ENCODE assay signal across 8 mouse cellular contexts in the genomic region with DNA sequence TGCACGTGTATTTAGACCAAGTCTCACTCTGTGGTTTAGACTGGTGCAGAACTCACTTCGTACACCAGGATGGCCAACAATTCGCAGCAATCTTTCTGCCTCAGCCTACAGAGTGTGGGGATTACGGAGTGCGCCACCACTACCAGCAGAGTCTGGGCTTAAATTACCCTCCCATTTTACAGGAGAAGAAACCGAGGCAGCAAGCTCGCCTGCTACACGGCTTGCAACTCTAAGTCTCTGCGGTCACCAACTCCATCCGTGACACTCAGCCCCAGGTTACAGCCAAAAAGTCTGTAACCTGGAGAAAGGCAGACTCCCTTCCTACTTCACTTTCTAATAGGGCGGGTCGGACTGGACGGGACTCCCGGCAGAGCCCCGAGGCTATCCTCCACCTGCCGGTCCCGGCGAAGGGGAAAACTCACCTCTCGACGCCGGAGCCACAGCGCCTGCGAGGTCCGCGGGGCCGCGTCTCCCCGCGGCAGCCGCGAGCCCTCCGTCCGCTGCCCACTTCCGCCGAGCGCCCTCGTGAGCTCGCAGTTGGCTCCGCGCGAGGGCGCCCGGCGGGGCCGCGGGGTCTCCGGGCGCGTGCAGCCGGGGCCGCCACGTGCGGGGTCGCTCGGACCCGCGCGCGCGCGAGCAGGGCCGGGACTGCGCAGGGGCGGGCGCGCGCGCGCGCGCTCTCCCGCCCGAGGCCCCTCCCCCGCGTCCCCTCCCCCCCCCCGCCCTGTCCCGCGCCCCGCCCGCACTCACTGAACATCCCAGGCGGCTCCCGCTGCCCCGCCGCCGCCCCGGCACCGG. TPM values are rescaled to one million over a fixed set of nuclear protein-coding genes. Genes with fewer than 3 reads are reported as not detected.
DNase-seq lines count a peak whose midpoint lies in the region; ATAC-seq and TF ChIP-seq lines count a peak whose summit lies in the region.

No protein-coding gene starts in this region.

- peak; percentile 61 for ATAC-seq in granulocyte monocyte progenitor cell, adult 5-6 weeks (replicated peaks; ENCODE audit: poor library complexity, severe bottlenecking)
- peak; percentile 91 for ATAC-seq in lung, embryonic 14.5 days (ENCODE audit: insufficient read depth)
- peak; percentile 94 for ATAC-seq in neural tube, embryonic 15.5 days (ENCODE audit: low FRiP score)

- TF ChIP-seq CTCF in lung, embryonic 14.5 days (IDR thresholded peaks at IDR 0.05; ENCODE audit: low read depth), result peak; percentile 28; the same call in 1 of the 2 replicates

- H3K36me3 ChIP-seq in lung, embryonic 14.5 days (ENCODE audit: insufficient read depth), result peaks cover 16% of the 10 kb centered on the region
- H3K36me3 ChIP-seq in neural tube, embryonic 15.5 days, result peaks cover 15% of the 10 kb centered on the region

- 1% methylated on average over 57 of the region's 87 CpGs for WGBS in lung, embryonic 14.5 days
- under 1% methylated on average over 54 of the region's 87 CpGs for WGBS in neural tube, embryonic 15.5 days

- no peaks in the 10 kb centered on the region for H3K9me3 ChIP-seq in lung, embryonic 14.5 days (ENCODE audit: low read depth, low read length)
- no peaks in the 10 kb centered on the region for H3K9me3 ChIP-seq in neural tube, embryonic 15.5 days (replicated peaks)

- H3K4me3 ChIP-seq in lung, embryonic 14.5 days (ENCODE audit: low read depth, low read length), result peak overlapping the region; percentile 84
- peak overlapping the region; percentile 89 for H3K4me3 ChIP-seq in neural tube, embryonic 15.5 days (replicated peaks)

- H3K4me1 ChIP-seq in lung, embryonic 14.5 days (ENCODE audit: insufficient read depth), result peaks cover 9% of the 10 kb centered on the region
- peaks cover 41% of the 10 kb centered on the region for H3K4me1 ChIP-seq in neural tube, embryonic 15.5 days

- peak overlapping the region; percentile 85 for H3K9ac ChIP-seq in lung, embryonic 14.5 days
- H3K9ac ChIP-seq in neural tube, embryonic 15.5 days (replicated peaks), result peak overlapping the region; percentile 73

- no peaks in the 10 kb centered on the region for H3K27me3 ChIP-seq in lung, embryonic 14.5 days (ENCODE audit: insufficient read depth, low read length)
- no peaks in the 10 kb centered on the region for H3K27me3 ChIP-seq in neural tube, embryonic 15.5 days (replicated peaks)

- peak overlapping the region; percentile 84 for H3K27ac ChIP-seq in lung, embryonic 14.5 days (ENCODE audit: low read depth)
- H3K27ac ChIP-seq in neural tube, embryonic 15.5 days (replicated peaks), result peak overlapping the region; percentile 93

- H3K4me2 ChIP-seq in lung, embryonic 14.5 days, result peak overlapping the region; percentile 84
- H3K4me2 ChIP-seq in neural tube, embryonic 15.5 days, result peak overlapping the region; percentile 79

- DNase-seq in layer of hippocampus, adult 9-11 months, result peak; percentile 13
- DNase-seq in layer of hippocampus, adult 9-10 months (ENCODE audit: low spot score), result no peak
- peak; percentile 29 to 73 for DNase-seq in cerebellum, postnatal 4 days (ENCODE audit: low spot score in 2 of 2)
- DNase-seq in kidney, adult 8-10 months, result peak; percentile 25 to 39
- peak; percentile 90 for DNase-seq in lung, embryonic 14.5 days
- peak; percentile 81 for DNase-seq in thymus, postnatal 0 days (ENCODE audit: low spot score)

RNA-seq across cellular contexts. Expression of gene Taf5l, which starts 0.6 kb away (rescaled TPM):
- total RNA-seq in granulocyte monocyte progenitor cell, adult 5-6 weeks (2014; fragmentation: Nextera tagmentation), result 27.9 and 36.4 TPM in 2 replicates
- total RNA-seq in granulocyte monocyte progenitor cell, adult 5-6 weeks (2017), result 33.9 and 37.4 TPM in 2 replicates
- polyA plus RNA-seq in lung, embryonic 14.5 days (2014; fragmentation: Nextera tagmentation; extraction: Ambion mirVana), result 47.5 and 51.6 TPM in 2 replicates
- 21.5 and 27.4 TPM in 2 replicates for polyA plus RNA-seq in neural tube, embryonic 15.5 days (2015; fragmentation: Nextera tagmentation; extraction: Ambion mirVana)
- 60.5 and 60.6 TPM in 2 replicates for polyA plus RNA-seq in thymus, postnatal 0 days (2015; fragmentation: Nextera tagmentation; extraction: Ambion mirVana)

RNA-seq across cellular contexts. Expression of gene Urb2, which starts 0.7 kb away (rescaled TPM):
- total RNA-seq in granulocyte monocyte progenitor cell, adult 5-6 weeks (2014; fragmentation: Nextera tagmentation), result 27.8 and 29.2 TPM in 2 replicates
- total RNA-seq in granulocyte monocyte progenitor cell, adult 5-6 weeks (2017), result 23.6 and 27.2 TPM in 2 replicates
- 9.0 and 9.2 TPM in 2 replicates for polyA plus RNA-seq in lung, embryonic 14.5 days (2014; fragmentation: Nextera tagmentation; extraction: Ambion mirVana)
- 3.1 and 4.6 TPM in 2 replicates for polyA plus RNA-seq in neural tube, embryonic 15.5 days (2015; fragmentation: Nextera tagmentation; extraction: Ambion mirVana)
- polyA plus RNA-seq in thymus, postnatal 0 days (2015; fragmentation: Nextera tagmentation; extraction: Ambion mirVana), result 4.0 and 4.2 TPM in 2 replicates

RNA-seq across cellular contexts. Expression of gene Abcb10, which starts 37.7 kb away (rescaled TPM):
- total RNA-seq in granulocyte monocyte progenitor cell, adult 5-6 weeks (2014; fragmentation: Nextera tagmentation), result 20.8 and 24.6 TPM in 2 replicates
- total RNA-seq in granulocyte monocyte progenitor cell, adult 5-6 weeks (2017), result 24.1 TPM in 2 replicates
- 17.8 and 18.9 TPM in 2 replicates for polyA plus RNA-seq in lung, embryonic 14.5 days (2014; fragmentation: Nextera tagmentation; extraction: Ambion mirVana)
- 14.0 and 16.4 TPM in 2 replicates for polyA plus RNA-seq in neural tube, embryonic 15.5 days (2015; fragmentation: Nextera tagmentation; extraction: Ambion mirVana)
- 4.1 and 4.4 TPM in 2 replicates for polyA plus RNA-seq in thymus, postnatal 0 days (2015; fragmentation: Nextera tagmentation; extraction: Ambion mirVana)
